Mouse (Mus musculus): Measurements from ENCODE around the gene Gadd45a.
"Not testable (repeated sequence)": the region's sequence is repeated elsewhere in the genome, so short reads cannot be mapped to it uniquely, and the experiment has no call there.

Gadd45a gene

GRCm38 (mm10) chr6:67048052-67048691, 10.9 kb upstream of the Gadd45a start:
- no peak for DNase-seq

GRCm38 (mm10) chr6:67046937-67047336, 9.7 kb upstream of the Gadd45a start:
- no peak for DNase-seq

- no peak for DNase-seq
Observed at GRCm38 (mm10) chr6:67045424-67045823, 8.2 kb upstream of the Gadd45a start.

- DNase-seq: no peak
Observed at GRCm38 (mm10) chr6:67040904-67041410, 3.7 kb upstream of the Gadd45a start.

- no peak for DNase-seq
Observed at GRCm38 (mm10) chr6:67038964-67039363, 1.7 kb upstream of the Gadd45a start.

- DNase-seq: peak; percentile 94
Observed at GRCm38 (mm10) chr6:67036356-67036811, 873 bp downstream of the Gadd45a start.

- DNase-seq: peak; percentile 57 to 75
Observed at GRCm38 (mm10) chr6:67035388-67036299, 1.6 kb downstream of the Gadd45a start.

GRCm38 (mm10) chr6:67034331-67035130, 2.7 kb downstream of the Gadd45a start:
- no peak for DNase-seq

GRCm38 (mm10) chr6:67033604-67034003, 3.7 kb downstream of the Gadd45a start:
- DNase-seq: no peak

- DNase-seq: not testable (repeated sequence)
Observed at GRCm38 (mm10) chr6:67032972-67033371, 4.3 kb downstream of the Gadd45a start.

GRCm38 (mm10) chr6:67032551-67032950, 4.7 kb downstream of the Gadd45a start:
- DNase-seq: not testable (repeated sequence)

- no peak for DNase-seq
Observed at GRCm38 (mm10) chr6:67030846-67031245, 6.4 kb downstream of the Gadd45a start.

- no peak for DNase-seq
Observed at GRCm38 (mm10) chr6:67030416-67030815, 6.8 kb downstream of the Gadd45a start.

- no peak for DNase-seq
Observed at GRCm38 (mm10) chr6:67029987-67030386, 7.3 kb downstream of the Gadd45a start.

- DNase-seq: peak in 1 of 2 experiments; percentile 41
Observed at GRCm38 (mm10) chr6:67029312-67029950, 7.8 kb downstream of the Gadd45a start.

GRCm38 (mm10) chr6:67027438-67028142, 9.7 kb downstream of the Gadd45a start:
- DNase-seq: peak in 1 of 2 experiments; percentile 32

- DNase-seq: peak in 1 of 2 experiments; percentile 34
Observed at GRCm38 (mm10) chr6:67026661-67027060, 10.6 kb downstream of the Gadd45a start.

- DNase-seq: no peak
Observed at GRCm38 (mm10) chr6:67023729-67024128, 13.5 kb downstream of the Gadd45a start.

GRCm38 (mm10) chr6:67021308-67021707, 15.9 kb downstream of the Gadd45a start:
- DNase-seq: no peak

- not testable (repeated sequence) for DNase-seq
Observed at GRCm38 (mm10) chr6:67019001-67019400, 18.3 kb downstream of the Gadd45a start.

- DNase-seq: no peak
Observed at GRCm38 (mm10) chr6:67018365-67018764, 18.9 kb downstream of the Gadd45a start.

Data from kidney, postnatal 36 days (tissue).